Mouse (Mus musculus) leukemia stem cell, adult 10-12 weeks (primary cell): ENCODE data around the gene Pum1. TPM values are rescaled to one million over a fixed set of nuclear protein-coding genes. Genes with fewer than 3 reads are reported as not detected.

ENCODE experiments used
- polyA plus RNA-seq: library from polyadenylated mRNA; stranded (reverse); fragments of >175 nt; gene quantifications from 2 replicates; pipeline ENCODE4 v1.2.3, GENCODE M21; 2012; ENCODE audit warnings: low replicate concordance

The Pum1 gene
- polyA plus RNA-seq = 15.6 and 16.2 TPM in 2 replicates

DNA sequence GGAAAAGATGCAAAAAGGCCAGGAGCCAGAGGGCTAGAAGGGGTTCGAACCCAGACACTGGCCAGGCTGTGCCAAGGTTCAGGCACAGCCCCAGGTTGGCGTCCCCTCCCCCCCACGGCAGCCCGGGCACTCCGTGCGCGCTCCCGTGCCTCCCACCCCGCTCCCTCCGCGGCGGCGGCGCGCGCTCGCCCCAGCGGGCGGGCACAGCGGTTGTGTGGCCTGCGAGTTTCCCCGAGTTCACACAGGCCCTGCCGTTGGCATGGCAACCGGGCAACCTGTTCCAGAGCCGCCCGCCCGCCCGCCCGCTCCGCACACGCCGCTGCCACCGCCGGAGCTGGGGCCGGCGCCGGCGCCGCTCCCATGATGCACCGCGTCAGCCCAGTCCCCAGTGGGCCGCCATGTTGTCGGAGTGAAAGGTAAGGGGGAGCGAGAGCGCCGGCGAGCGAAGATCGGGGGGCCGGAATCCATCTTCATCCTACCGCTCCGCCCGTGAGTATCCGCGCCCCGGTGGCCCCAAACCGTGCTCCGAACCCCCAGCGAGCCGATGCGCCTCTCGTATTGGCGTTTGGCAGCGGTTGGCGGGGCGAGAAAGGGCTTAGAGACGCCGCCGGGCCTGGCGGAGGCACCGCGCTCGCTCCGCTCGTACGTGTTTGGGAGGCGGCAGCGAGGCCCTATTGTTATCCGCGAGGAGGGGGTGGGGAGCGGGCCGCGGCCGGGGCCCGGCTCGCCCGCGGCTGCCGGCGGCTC lies at the start of gene Pum1:
Pum1 (plus strand) TSS at position 343 of the 747 bp plus-strand sequence.

DNA sequence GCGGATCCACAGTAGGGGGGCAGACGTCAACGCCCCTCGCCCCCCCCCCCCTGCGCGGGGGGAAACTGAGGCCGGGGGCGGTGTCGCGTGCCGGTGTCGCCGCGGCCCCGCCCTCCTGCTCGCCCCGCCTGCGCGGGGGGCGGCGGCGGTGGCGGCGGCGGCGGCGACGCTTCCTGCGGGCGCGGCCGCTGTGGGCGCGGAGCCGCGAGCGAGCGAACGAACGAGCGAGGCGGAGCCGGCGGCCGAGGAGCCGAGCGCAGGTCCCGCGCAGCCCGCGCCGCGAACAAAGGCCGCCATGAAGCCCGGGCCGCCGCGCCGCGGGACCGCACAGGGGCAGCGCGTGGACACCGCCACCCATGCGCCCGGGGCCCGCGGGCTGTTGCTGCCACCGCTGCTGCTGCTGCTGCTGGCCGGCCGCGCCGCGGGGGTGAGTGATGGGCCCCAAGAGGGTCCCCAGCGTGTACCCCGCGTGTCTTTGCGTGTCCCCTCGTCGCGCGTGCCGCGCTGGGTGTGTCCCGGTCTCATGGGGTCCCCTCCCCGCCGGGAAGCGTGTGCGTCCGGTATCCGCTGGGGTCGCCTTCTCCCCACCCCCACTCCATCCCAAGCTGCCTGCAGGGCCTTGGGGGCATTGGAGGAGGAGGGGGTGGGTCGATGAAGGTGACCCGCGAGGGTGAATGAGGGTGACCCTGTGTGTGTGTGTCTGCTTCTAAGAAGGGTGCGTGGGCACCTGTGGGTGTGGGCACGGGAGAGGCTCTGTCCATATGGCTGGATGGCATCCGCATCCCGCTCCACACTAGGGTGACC lies 129.5 kb downstream of the Pum1 start, which contains the start of gene Sdc3:
Sdc3 (plus strand) TSS at position 162 of the 804 bp plus-strand sequence.

Other genes with a start within 250 kb of the Pum1 start
- gene Nkain1, start 89.1 kb upstream of the Pum1 start, polyA plus RNA-seq = 0.15 TPM in 1 of 2 replicates, not detected in the other
- gene Sdc3, start 129.2 kb downstream of the Pum1 start, polyA plus RNA-seq = 311 and 453 TPM in 2 replicates
- gene Laptm5, start 249.8 kb downstream of the Pum1 start, polyA plus RNA-seq = 710 and 834 TPM in 2 replicates